Mouse (Mus musculus) A20 (cell line): Measurements from ENCODE around the gene Slc27a4.

Experiments
- DNase-seq: peaks from one replicate; pipeline ENCODE4 v3.0.0-alpha.2; 2011; ENCODE audit warnings: low read depth, low spot score

Slc27a4 gene

GRCm38 (mm10) chr2:29856451-29857260, 54.2 kb downstream of the Slc27a4 start:
- no peak for DNase-seq

DNA sequence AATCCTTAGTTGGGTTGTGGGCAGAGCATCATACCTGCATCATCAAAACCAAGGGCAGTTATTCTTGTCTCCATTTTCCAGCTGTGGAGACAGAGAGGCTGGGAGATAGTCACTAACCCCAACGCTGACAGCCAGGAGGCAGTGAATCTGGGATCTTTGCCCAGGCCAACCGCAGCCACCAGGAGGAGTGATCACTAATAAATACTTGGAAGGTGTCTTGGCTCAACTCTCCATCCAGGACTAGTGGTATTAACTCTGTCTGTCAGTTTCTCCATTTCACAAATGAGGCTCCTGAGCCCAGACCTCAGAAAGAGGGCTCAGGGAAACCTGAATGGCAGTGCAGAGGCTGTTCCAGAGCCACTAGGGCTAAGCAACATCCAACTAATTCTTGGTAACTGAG, 54.9 kb downstream of the Slc27a4 start:
- no peak for DNase-seq

GRCm38 (mm10) chr2:29857967-29858366, 55.5 kb downstream of the Slc27a4 start:
- no peak for DNase-seq

- peak; percentile 59 for DNase-seq
These were observed 56.5 kb downstream of the Slc27a4 start for GRCm38 (mm10) chr2:29858748-29859473.

DNA sequence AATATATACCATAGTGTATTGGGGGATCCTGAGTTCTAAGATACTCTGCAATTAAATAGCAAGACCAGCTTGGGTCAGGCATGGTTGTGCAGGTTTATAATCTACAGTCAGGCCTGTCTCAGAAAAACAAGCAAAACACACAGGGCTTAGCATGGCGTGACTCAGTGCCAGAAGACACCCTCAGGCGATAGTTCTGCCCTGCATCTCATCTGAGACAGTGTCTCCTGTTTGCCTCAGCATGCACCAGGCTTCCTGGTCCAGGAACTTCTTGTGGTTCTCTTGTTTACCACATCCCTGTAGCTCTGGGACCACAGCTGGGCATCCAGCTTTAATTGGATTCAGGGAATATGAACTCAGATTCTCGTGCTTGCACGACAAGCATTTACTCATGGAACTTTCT, 62.7 kb downstream of the Slc27a4 start:
- DNase-seq: no peak
